Mouse (Mus musculus) left cerebral cortex, adult 9 months (tissue): ENCODE results near the gene Sema4a.
"Not testable (repeated sequence)": the region's sequence is repeated elsewhere in the genome, so short reads cannot be mapped to it uniquely, and the experiment has no call there.

Experiments used
- DNase-seq, 2 experiments: peaks; one replicate each; pipeline ENCODE4 v3.0.0; 2022; ENCODE audit warnings: low spot score in 2 of 2

Gene Sema4a

DNA sequence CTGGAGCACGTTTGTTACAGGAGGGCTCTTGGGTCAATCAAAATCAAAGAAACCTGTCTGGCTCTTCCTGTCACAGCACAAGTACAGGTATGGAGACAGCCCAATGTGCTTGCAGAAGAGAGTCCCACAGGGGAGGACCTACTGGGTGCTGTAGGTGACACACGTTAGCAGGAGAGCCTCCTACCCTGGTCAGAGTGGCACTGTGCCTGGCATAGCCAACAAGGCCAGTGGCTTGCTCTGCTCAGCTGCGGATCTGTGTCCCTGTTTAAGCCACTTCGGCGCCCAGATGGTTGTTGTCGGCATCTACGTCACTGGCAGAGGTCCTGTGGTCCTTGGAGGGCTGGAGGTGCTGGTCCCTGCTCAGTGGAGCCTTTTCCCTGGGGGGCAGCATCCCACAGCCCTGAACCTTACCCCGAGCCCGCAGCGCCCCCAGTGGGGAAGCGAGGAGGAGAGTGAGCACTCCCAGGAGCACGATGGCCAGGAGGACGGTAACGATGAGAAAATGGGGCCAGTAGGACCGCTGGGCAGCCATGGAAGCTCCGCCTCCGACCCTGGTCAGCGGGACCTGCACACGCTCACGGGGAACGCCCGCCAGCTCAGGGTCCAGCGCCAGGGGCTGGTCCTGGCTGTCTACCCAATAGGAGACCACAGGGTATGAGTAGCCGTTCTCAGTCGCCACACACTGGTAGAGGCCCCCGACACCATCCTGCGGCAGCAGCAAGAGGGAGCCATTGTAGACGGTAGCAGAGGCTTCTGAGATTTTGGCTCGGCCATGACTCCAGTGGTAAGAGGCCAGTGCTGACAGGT lies 24.4 kb downstream of the Sema4a start:
- peak in 1 of 2 experiments; percentile 55 for DNase-seq

DNA sequence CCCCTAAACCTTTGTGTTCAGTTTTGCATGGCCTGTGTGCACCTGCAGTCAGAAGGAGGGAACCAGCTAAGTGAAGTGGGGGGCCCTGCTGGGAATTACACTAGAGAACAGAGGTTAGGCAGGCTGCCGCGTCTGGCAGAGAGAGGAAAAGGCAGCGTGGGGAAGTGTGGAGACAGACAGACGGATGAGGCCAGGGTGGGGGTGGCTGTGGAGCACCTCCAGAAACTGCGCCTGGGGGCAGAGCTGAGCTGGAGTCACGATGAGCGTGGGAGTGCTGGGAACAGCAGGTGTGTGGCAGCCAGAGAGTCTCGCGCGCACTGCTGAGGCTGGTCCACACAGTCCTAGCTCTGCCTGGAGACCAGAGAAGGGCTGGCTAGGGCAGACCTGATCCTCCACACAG lies 25.5 kb downstream of the Sema4a start:
- peak; percentile 73 to 88 for DNase-seq

DNA sequence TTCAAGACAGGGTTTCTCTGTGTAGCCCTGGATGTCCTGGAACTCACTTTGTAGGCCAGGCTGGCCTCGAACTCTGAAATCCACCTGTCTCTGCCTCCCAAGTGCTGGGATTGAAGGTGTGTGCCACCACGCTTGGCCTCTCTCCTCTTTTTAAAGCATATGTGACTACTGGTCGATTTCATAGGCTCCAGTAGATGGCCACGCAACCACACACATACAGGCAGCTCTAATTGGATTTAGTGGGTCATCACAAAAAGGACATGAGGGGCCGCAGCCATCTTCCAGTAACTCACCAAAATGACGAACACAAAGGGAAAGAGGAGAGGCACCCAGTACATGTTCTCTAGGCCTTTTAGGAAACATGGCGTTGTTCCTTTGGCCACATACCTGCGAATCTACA lies 32.3 kb downstream of the Sema4a start:
- not testable (repeated sequence) for DNase-seq

DNA sequence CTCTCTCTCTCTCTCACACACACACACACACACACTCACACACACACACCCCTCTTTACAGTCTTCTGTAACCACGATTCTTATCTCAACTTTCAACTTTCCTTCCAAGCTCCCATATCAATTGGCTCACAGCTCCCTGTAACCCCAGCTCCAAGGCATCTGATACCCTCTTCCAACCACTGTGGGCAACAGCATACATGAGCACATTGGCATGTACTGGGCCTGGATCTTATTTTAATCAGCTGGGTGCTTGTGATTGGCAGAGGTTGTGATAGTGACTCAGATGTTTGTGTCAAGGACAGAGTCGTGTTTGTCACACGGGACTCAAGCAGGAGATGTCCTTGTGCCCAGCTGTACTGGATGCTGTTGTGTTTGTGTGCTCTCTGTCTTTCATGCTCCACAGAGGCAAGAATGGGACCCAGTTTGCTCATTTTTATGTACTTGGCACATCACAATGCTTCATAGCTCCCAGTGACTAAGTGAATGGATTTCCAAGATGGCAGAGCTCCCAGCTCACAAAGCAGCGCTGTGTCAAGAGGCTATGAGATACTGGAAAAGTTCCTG lies 33.6 kb downstream of the Sema4a start:
- DNase-seq = no peak

DNA sequence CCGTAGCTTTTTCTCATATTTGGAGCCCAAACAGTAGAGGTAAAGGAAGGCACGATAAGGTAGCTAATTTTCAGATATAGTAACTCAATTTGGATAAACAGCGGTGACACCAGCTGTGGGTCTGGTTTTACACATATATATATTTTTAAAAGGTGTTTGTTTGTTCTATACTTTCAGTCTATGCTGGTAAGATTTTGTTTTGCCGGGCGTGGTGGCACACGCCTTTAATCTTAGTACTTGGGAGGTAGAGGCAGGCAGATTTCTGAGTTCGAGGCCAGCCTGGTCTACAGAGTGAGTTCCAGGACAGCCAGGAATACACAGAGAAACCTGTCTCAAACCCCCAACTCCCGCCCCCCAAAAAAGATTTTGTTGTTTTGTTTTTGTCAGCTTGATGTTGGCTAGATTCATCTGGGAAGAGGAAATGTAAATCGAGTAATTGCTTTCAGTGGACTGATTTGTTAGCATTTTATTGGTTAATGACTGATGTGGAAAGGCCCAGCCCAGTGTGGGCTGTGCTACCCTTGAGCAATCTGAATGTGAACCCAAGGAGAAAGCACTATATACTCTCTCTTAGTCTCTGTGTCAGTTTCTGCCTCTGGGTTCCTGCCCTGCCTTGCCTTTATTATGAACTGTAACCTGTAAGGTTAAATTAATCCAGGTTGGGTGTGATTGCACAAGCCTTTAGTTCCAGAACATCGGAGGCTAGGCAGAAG lies 35.1 kb downstream of the Sema4a start:
- no peak for DNase-seq

DNA sequence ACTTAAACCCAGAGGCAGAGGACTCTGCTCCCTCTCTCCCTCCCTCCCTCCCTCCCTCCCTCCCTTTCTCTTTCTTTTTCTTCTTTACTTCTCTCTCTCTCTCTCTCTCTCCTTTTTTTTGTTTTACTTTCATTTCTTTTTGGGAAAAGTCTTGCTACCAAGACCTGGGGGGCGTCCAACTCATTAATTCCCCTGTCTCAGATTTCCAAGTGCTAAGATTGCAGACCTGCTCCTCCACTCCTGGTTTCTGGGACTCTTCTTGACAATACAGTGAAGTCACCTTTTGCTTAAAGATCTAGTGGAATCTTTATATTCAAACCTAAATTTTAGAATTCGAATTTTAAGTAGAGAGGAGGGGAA lies 35.7 kb downstream of the Sema4a start:
- DNase-seq = no peak

DNA sequence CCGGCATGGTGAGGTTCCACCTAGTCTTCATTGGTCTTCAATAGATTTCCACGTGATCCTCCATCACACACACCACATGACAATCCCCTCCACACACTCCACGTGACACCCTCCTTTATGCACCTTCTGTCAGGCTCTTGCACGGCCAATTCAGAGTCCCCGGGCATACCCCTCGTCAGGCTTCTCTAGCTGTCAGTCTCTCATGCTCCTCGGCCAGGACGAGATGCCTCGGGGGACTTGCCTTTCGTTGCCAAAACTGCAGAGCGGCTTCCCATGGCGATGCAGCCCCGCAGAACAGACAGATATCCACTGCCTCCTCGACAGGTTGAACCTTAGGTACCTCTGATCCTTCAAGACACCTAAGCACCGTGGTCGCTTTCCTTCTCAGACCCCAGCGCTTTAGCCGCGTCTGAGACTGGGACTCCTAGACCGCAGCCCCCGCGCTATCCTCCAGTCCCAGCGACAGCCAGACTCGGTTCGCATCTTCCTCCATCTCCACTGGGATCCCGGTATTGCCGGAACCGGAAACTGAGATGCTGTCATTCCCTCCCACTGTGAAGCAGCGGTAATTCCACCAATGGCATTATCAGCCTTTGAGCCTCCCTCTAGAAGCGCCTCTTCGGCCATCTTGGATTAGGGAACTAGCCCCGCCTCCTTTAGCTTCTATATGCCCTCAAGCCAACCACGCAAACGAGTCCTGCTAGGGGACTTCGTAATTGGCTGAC lies 36.2 kb downstream of the Sema4a start, which contains the start of gene Slc25a44:
TSS of gene Slc25a44 (minus strand) at position 535 of the 725 bp plus-strand sequence.
- peak; percentile 94 to 97 for DNase-seq

DNA sequence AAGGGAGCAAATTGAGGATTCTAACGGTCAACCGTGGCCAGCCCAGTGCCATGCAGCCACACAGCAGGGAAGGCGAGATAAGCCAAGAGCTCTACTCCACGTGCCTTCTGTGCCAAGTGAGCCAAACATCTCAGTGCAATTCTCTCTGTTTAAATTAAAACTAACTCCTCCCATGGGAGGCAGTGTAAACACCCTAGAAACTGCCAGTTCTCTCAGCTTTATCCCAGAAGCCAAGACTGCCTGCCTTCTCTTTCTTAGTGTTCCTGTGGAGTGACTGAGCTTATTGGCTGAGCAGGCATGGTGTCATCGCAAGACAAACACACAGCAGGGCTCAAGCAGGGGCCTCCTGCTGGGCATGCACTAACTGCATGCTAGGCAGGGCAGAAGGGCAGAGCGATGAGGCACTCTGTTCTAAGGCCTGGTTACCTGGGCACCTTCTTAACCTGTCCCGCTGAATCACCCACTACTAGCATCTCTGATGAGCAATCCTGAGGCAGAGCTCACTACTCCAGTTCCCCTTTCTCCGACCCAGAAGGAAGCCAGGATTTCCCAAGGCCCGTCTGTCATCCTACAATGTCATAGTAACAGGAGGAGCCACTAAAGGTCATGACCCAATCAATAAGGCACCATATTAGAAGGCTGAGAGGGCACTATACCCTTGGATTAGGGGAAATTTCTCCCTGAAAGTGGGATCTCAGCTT lies 38.8 kb downstream of the Sema4a start:
- no peak for DNase-seq

DNA sequence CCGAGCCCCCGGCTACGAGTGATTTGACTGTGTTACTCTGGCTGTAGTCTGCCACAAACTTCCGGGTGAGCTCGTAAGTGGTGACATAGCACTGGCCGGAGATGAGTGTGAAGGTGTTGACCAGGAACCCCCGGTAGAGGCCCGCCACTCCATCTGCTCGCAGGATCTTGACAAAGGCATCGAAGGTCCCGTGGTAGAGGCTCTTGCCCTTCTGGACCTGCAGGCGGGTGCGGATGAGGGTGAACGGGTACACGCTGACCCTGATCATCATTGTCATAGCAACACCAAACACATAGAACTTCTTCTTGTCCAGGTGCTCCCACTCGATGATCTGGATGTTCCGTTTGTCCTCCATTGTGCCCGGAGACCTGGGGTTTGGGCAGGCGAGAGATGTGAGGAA lies 40.2 kb downstream of the Sema4a start:
- no peak for DNase-seq

DNA sequence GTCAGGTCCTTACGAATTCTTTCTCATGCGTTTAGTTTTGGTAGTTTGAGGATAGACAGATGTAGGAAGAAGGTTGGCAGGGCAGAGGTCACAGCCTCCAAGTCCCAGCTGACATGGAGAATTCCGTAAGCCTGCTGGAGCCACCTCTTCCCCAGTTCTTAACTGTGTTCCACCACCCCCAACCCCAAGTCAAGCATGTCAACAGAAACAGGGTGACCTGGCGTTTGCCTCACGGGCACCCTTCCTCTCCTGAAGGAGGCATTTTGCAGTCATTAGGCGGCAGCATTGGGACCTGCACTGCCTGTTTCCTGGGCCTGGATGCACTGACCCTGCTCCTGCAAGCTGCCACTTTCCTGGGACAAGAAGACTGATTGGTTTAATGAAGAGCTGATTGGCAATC lies 43.0 kb downstream of the Sema4a start:
- no peak for DNase-seq

DNA sequence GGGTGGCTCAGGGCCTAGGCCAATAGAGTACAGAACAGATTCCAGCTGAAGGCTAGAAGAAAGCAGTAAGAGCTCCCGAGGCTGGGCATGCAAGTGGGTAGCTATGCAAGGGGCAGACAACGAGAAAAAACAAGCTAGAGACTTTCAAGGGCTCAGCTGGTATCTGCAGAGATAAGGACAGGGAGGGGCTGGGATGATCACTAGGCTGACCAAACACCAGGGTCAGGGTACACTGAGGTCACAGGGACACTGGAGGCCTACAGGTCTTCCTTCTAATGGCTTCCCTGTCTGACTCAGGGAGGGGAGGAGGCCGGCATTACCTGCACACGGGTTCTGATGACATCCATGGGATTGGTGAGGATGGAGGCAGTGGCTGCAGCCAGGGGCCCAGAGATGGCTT lies 45.3 kb downstream of the Sema4a start:
- no peak for DNase-seq

DNA sequence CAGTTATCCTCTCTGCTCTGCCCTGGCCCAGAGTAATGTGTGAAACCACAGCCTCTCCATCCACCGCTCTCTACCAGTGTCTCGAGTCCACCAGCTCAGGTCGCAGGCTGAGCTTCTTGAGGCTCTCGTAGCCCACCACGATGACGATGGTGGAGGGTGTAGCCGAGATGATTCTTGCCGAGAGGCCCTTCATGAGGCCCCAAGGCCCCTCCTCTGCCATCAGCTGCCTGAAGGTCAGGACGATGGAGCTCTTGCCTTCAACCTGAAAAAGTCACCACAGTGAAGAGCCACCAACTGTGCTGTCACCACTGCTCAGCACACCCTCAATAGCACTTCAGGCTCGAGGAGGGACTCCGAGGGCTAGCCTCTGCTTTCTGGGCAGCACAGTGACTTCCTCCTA lies 48.3 kb downstream of the Sema4a start:
- no peak for DNase-seq

DNA sequence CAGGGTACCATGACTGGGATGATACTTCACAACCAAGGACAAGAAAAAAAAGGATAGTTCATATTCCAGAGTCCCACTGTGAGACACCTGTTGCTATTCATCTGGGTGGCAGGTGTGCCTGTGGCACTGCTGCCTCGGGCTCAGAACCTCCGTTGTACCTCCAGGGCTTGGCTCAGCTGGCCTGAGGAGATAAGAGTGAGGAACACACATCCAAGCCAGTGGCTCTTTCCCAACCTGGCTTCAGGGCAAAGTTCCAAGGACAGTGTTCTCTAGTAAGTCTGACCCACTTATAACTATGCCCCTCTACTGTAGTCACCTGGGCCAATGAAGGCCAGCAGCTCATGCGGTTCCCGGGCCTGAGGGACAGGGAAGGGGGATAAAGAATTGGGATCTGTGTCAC lies 49.3 kb downstream of the Sema4a start:
- no peak for DNase-seq

DNA sequence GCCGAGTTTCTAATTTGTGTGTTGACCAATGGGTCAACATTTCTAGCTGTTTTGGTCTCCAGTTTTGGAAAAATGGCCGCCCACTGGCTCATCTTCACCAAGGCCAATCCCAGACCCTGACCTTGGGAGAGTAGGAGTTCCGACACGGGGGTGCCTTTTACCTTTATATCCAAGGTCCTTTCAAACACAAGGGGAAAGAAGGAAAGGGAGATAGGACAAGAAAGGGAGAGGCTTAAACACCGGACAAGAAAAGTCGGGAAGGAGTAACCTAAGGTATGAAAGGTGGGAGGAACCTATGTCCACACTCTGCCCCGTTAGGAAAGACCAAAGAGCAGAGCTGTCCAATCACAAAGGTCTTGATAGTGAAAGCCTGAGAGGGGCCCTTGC lies 50.3 kb downstream of the Sema4a start:
- no peak for DNase-seq

DNA sequence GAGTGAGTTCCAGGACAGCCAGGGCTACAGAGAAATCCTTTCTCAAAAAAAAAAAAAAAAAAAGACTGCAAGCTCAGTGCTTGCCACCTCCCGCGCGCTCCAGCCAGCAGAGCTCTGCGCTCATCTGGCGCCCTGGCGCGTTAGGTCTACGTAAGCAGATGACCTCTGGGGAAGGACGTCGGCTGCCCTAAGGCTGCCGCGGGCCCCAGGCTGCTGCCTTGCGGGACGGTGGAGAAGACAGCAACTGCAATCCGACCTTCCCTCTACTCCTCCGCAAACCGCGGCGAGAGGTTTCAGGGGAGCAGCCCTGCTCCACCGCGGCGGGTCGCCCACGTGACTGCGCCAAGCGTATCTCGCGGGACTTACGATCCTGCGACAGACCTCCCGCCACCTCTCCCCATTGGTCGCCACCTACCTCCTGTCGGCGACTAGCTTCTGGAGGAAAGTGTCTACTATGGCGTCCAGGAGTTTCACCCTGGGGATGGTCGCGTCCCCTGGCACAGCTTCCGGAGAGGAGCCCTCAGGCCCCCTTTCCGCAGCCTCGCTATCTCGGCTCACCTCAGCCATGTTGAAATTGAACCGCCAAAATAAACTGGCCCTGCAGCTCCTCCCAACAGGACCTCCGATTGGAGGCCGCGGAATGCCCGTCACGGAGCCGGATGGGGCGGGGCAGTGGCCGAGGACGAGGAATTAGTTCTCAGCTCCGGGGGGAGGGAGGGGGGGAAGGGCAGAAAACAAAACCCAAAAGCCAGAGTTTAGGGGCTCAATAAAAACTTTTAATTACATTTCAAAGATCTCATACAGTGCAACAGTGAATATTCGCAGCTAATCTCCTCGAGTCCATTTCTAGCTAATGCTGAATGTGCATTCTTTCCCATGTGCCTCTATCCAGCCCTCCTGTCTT lies 51.0 kb downstream of the Sema4a start, which contains the start of gene Pmf1:
TSS of gene Pmf1 (minus strand) at position 591 of the 904 bp plus-strand sequence.
- peak; percentile 86 to 89 for DNase-seq

DNA sequence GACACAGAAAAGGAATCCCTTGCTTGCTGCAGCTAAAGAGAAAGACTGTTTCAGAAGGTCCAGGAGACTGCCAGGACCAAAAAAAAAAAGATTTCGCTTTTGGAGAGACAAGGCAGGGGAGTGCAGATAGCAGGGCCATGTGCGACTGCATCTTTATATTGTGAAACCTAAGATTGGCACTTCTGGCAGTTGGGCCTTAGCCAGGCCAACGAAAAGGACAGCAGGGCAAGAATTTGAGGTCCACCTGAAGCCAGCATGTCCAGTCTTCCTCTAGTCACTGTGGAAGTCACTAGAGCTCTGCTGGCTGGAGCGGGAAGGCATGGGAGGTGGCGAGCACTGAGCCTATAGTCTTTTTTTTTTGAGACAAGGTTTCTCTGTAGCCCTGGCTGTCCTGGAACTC lies 52.0 kb downstream of the Sema4a start:
- no peak for DNase-seq

DNA sequence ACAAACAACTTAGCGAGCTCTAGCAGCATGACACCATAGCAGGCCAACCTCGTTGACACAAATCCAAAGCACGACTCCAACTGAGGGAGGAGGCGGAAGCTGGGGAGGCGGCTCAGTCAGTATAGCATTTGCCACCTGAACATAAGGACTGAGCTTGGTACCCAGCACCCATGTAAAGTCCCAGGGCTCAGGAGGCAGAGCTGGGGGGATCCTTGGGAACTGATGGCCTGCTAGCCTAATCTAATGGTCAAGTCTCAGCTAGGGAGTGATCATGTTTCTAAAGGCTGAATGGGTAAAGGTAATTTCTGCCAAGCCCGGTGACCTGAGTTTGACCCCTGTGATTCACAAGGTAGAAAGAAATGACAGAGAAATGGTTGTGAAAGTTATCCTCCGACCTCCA lies 53.5 kb downstream of the Sema4a start:
- no peak for DNase-seq

DNA sequence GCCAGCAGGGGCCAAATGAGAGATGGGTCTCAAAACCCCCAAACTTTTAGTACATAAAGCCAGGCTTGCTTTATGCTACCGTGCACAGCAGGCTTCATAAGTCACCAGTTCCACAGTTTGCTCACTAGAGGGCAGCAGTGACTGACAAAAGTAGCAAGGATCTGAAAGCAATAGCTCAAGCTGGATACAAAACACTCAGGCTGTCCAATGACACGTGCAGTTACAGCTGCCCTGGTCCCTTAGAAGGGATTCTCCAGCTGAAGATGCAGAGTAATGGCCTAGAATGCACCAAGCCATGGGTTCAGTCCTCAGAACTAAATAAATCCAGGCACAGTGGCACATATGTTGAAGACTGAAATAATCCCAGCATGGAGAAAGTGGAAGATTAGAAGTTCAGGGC lies 53.9 kb downstream of the Sema4a start:
- peak; percentile 49 to 74 for DNase-seq

DNA sequence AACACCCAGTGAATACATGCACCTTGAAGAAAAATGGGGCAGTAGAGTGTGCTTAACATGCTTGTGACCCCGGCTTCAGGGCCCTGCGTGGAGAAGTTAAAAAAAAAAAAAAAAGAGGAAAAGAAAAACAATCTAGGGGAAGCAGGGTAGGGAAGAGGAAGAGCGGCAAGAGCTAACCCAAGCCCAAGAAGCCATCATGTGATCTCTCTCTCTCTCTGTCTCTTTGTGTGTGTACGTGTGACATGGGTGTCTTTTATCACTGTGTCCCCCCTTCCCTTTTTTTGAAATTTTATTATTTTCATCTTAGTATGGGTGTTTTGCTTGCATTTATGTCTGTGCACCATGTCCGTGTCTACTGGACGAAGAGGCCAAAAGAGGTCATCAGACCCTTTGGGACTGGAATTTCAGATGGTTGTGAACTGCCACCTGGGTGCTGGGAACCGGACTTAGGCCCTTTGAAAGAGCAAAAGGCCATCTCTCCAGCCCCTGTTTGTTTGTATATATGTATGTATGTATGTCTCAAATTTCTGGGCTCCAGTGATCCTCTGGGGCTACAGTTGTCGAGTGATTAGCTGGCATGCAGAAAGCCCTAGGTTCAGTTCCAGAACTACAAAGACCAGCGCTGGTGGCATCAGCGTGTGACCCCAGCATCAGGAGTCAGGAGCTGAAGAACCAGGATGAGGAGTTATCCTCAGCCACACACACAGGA lies 57.3 kb downstream of the Sema4a start:
- no peak for DNase-seq

DNA sequence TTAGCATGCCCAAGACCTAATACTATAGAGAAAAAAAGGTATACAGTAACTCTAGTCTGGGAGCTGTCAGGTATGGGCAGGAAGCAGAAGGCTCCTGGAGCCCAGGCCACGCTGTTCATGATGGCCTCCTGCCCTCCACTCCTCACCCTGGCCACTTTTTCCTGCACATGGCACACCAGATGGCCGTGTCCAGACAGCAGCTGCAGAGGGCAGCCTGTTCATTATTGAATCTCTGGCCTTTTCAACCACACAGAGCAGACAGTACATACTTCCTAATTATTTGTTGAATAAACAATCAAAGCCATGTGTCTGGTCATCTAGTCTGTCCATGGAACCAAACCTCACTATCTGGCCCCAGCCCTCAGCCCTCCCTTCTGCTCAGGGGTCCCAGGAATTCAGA lies 62.3 kb downstream of the Sema4a start:
- no peak for DNase-seq
